Mouse (Mus musculus): ENCODE results near the gene Ndufs1.

DNA sequence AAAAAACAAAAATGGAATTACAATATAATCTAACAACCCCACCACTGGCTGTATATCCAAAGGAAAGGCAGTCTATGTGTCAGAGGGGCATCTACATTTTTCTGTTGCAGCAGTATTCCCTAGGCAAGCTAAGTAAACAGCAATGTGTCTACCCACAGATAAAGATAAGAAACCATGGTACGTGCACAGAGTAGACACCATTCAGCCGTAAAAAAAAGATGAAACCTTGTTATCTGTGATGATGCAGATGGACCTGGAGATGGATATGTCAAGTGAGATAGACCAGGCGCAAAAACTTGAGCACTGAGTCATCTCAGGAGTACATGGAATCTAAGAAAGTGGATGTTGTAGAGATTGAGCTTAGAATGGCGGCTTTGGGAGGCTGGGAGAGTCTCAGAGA is 48.4 kb upstream of the Ndufs1 start:
- TF ChIP-seq CTCF (IDR thresholded peaks at IDR 0.05; ENCODE audit: low read depth, low read length) (no peak), POLR2A (IDR thresholded peaks at IDR 0.05; ENCODE audit: borderline replicate concordance, low read depth, low read length) (no peak)

Measured in bone marrow macrophage, adult 2 months (primary cell).